Mouse (Mus musculus): ENCODE results near the gene Smarca2.

DNA sequence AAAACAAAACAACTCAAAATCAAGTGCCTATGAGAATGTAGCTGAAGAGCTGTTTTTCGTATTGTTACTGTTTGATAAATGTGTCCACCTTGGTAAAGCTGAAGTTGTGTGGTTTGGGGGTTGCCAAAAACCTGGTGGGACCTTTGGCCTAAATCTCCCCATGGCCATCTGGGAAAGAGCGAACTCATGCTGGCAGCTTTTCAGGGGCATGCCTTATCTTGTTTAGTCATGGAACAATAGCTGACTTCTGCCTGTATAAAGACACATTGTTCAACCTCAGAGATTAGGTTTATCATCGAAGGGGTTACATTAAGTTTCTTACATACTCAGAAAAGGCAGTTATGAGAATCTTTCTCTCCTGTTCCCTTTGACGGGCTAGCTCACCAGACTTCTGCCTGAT is 38.2 kb downstream of the Smarca2 start:
- TF ChIP-seq POLR2A (IDR thresholded peaks at IDR 0.05; ENCODE audit: borderline replicate concordance, insufficient read depth, low read length): no peak
- TF ChIP-seq CTCF (IDR thresholded peaks at IDR 0.05; ENCODE audit: borderline replicate concordance, insufficient read depth, low read depth, low read length): no peak
